Mouse (Mus musculus) layer of hippocampus, adult 2 months (tissue): ENCODE measurements around the gene Pop4. TPM values are rescaled to one million over a fixed set of nuclear protein-coding genes. Genes with fewer than 3 reads are reported as not detected.
"Not testable (repeated sequence)": the region's sequence is repeated elsewhere in the genome, so short reads cannot be mapped to it uniquely, and the experiment has no call there.

Experiments
- DNase-seq, 2 experiments: peaks; one replicate each; pipeline ENCODE4 v3.0.0; 2022; ENCODE audit warnings: low spot score in 2 of 2
- H3K27ac ChIP-seq: fragments of 200-600 bp; 2 replicates; pipeline ENCODE4 v1.8.1; 2022
- H3K4me3 ChIP-seq: fragments of 200-600 bp; 2 replicates; pipeline ENCODE4 v1.8.1; 2022; ENCODE audit warnings: mild to moderate bottlenecking
- CTCF ChIP-seq: fragments of 200-600 bp; conservative IDR thresholded peaks from 2 replicates; pipeline ENCODE4 v1.8.1; 2022; ENCODE audit warnings: antibody characterized with exemption, mild to moderate bottlenecking, moderate library complexity
- long read RNA-seq, 2 experiments: library from polyadenylated mRNA; stranded (forward); transcript quantifications; one replicate each; pipeline ENCODE4 v2.0.0; 2021; ENCODE audit warnings: borderline mapping rate in 2 of 2
- total RNA-seq, 2 experiments: library from RNA; stranded (reverse); gene quantifications; 2 replicates each; pipeline ENCODE4 v1.2.3; 2021

The Pop4 gene
- 10 to 100 TPM; 19.9 to 24.5 TPM for total RNA-seq
- long read RNA-seq, experiment 1, transcript Pop4-201 (7 exons, 2,113 nt), result major isoform, 7 of 10 reads
- long read RNA-seq, experiment 1, partial matches to known transcripts, result 0 of 10 reads
- long read RNA-seq, experiment 1, other reads (novel, unspliced or antisense), result 3 of 10 reads
- long read RNA-seq, experiment 2, transcript Pop4-201 (7 exons, 2,113 nt), result major isoform, 5 of 9 reads
- long read RNA-seq, experiment 2, partial matches to known transcripts, result 0 of 9 reads
- long read RNA-seq, experiment 2, other reads (novel, unspliced or antisense), result 4 of 9 reads

DNA sequence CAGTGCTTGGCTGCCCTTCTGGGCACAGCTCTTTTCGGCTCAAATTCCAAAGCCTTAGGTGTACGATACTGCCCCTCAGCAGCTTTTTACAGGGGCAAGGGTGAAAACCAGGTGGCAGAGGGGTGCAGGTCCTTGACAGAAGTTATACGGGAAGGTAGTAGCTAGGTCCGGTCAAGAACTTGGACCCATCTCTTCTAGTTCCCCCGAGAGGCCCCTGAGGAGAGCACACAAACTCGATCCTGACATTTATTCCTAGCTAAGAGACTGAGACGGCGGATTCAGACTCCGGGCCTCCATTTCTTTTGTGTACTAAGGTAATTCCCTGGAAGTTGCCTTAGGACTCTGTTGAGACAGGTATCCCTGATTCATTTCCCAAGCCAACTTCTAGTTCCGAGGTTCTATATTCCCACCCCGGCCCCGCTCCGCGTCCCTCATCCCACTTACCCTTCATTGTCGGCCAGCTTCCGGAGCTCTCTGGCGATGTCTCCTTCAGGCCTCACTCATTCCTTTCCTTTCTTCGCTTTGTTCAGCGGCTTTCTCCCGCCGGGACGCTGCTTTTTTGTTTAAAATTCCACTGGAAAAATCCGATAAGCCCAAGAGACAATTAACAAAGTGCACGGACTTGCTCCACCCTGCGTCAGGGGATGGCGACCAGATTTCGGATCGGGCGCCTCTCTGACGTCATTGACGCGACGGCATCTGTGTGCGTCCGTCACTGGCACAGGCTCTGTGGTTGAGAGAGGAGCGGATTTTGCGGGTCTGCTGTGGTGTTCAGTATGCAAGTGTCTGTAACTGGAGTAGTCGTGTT lies at the start of gene Pop4:
Pop4 (minus strand) TSS at position 721 of the 808 bp plus-strand sequence.
- peak within 1 kb of the TSS; percentile 92 for H3K27ac ChIP-seq

GRCm38 (mm10) chr7:38320641-38321040 lies 49.4 kb upstream of the Pop4 start:
- no peak overlapping the region for H3K4me3 ChIP-seq
- TF ChIP-seq CTCF, result no peak
- DNase-seq, result no peak
- H3K27ac ChIP-seq, result no peak overlapping the region

More for the DNA sequence above, at the start of gene Pop4:
- peak; percentile 90 to 97 for DNase-seq
- no peak for TF ChIP-seq CTCF
- peak within 1 kb of the TSS; percentile 74 for H3K4me3 ChIP-seq

- peak; percentile 76 for TF ChIP-seq CTCF
- DNase-seq, H3K4me3 ChIP-seq, H3K27ac ChIP-seq: not testable (repeated sequence)
Observed at GRCm38 (mm10) chr7:38282192-38282591, 11.0 kb upstream of the Pop4 start.

GRCm38 (mm10) chr7:38272551-38272950 lies 1.3 kb upstream of the Pop4 start:
- TF ChIP-seq CTCF, result no peak
- Histone ChIP-seq H3K27ac (no peak overlapping the region), H3K4me3 (no peak overlapping the region)
- DNase-seq, result no peak

DNA sequence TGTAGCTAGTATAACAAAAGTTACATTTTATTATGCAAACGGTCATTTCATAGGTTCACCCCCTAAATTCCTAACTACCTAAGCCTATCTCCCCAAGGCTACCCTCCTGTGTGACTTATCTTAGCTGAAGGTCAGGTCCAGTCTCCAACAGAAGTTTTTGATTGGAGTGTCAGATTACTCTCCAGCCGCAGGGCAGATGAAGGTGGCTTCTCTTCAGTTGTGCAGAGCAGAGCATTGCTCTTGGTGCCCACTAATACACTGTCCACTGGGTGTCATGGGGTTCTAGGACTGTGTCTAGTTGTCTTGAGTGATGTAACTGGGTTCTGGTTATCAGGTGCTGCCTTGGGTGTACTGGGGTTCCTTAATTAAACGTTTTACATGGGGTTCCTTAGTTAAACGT lies 636 bp upstream of the Pop4 start:
- peak overlapping the region; percentile 92 for H3K27ac ChIP-seq
- H3K4me3 ChIP-seq, result peak overlapping the region; percentile 74
- TF ChIP-seq CTCF, result no peak
- DNase-seq, result no peak

DNA sequence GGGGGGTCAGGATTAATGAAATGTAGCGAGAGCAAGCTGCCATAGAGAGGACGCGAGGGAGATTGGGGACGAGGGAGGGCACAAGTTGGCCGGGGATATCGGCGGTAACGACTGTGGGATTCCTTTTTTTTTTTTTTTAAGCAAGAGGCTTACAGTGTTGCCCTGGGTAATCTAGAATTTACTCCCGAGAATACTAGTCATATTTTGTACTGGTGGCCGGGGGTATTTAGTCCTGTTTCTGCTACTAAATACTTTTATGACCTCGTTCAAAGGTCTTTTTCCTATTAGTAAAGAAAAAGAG lies 238 bp upstream of the Pop4 start:
- Histone ChIP-seq H3K27ac (peak overlapping the region; percentile 92), H3K4me3 (peak overlapping the region; percentile 74)
- TF ChIP-seq CTCF, result no peak
- no peak for DNase-seq

- peak; percentile 74 for TF ChIP-seq CTCF
- H3K27ac ChIP-seq, result no peak overlapping the region
- DNase-seq, result peak in 1 of 2 experiments; percentile 20
- H3K4me3 ChIP-seq, result no peak overlapping the region
Observed at GRCm38 (mm10) chr7:38267006-38267680, 4.1 kb downstream of the Pop4 start.

DNA sequence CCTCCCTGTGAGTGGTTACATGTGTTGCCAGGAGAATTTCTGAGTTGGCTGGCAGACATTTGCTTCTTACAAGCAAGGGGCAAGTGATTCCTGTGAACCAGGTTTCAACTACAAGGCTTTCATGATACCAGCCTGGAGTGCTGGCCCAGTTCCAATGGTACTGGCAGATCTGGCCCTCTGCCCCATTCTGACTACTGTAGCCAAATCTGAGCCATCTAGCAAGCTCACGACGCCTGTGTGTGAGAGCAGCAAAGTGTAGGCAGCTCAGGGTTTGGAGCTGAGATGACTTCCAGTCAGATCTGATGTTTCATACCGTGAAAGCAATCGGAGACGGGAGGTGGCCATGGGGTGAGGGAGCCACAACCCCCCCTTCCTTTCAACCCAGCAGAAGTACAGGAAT lies 8.8 kb downstream of the Pop4 start:
- H3K27ac ChIP-seq, result no peak overlapping the region
- H3K4me3 ChIP-seq, result no peak overlapping the region
- peak in 1 of 2 experiments; percentile 20 for DNase-seq
- no peak for TF ChIP-seq CTCF

GRCm38 (mm10) chr7:38259631-38260030 lies 11.6 kb downstream of the Pop4 start:
- H3K27ac ChIP-seq, result no peak overlapping the region
- DNase-seq, result no peak
- H3K4me3 ChIP-seq, result no peak overlapping the region
- TF ChIP-seq CTCF, result no peak

GRCm38 (mm10) chr7:38253441-38253840 lies 17.8 kb downstream of the Pop4 start:
- Histone ChIP-seq H3K4me3 (no peak overlapping the region), H3K27ac (no peak overlapping the region)
- no peak for DNase-seq
- TF ChIP-seq CTCF, result no peak

DNA sequence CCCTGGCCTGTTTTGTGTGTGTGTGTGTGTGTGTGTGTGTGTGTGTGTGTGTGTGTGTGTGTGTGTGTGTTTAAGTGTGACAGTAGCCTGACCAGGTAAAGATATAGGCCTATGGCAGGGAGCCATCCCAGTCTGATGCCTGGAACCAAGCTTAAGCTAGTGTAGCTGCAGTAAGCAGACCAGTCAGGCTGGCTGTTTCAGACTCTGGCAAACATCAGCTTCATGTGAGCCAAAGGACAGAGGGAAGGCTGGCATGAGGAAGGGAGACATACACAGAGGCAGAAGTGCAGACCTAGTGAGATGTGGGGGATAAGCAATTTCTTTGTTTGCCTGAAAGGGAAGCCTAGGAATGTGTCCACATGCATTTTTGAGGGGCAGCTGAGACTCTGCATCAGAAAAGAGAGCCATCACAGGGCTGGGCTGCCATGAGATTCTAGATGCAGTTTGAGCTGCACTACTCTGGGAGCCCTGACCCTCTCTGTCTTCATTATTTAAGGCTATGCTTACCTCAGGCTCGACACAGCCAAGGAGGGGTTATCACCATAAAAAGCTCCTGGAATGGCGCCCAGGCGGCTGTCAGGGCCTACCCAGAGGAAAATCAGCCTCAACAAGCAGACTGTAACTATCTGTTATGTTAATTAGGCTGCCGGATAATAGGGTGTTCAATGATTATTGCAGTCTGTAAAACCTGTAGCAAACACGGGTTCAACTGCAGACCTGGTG lies 19.6 kb downstream of the Pop4 start:
- Histone ChIP-seq H3K4me3 (no peak overlapping the region), H3K27ac (no peak overlapping the region)
- no peak for DNase-seq

DNA sequence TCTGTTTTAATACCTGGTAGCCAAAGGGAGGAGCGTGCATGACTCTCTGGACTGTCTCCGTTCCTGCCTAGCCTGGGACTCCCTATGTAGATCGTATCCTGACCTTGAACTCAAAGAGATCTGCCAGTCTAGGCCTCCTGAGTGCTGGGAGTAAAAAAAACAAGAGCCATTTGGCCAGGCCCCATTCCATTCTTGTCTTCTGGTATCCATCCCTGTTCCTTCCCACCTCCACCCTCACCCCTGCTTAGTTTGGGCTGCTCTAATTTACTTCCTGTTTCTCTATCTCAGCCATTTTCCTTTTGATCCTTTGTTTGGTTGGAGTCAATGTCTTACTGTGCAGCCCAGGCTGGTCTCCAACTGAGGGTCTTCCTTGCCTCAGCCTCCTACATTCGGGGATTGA lies 28.8 kb downstream of the Pop4 start:
- H3K4me3 ChIP-seq, result no peak overlapping the region
- no peak for DNase-seq
- no peak overlapping the region for H3K27ac ChIP-seq
- no peak for TF ChIP-seq CTCF

More for the DNA sequence above, 19.6 kb downstream of the Pop4 start:
- TF ChIP-seq CTCF, result no peak

- no peak overlapping the region for H3K4me3 ChIP-seq
- no peak for TF ChIP-seq CTCF
- H3K27ac ChIP-seq, result no peak overlapping the region
- DNase-seq, result no peak
Observed at GRCm38 (mm10) chr7:38237140-38237539, 34.1 kb downstream of the Pop4 start.
